In the genomic region with DNA sequence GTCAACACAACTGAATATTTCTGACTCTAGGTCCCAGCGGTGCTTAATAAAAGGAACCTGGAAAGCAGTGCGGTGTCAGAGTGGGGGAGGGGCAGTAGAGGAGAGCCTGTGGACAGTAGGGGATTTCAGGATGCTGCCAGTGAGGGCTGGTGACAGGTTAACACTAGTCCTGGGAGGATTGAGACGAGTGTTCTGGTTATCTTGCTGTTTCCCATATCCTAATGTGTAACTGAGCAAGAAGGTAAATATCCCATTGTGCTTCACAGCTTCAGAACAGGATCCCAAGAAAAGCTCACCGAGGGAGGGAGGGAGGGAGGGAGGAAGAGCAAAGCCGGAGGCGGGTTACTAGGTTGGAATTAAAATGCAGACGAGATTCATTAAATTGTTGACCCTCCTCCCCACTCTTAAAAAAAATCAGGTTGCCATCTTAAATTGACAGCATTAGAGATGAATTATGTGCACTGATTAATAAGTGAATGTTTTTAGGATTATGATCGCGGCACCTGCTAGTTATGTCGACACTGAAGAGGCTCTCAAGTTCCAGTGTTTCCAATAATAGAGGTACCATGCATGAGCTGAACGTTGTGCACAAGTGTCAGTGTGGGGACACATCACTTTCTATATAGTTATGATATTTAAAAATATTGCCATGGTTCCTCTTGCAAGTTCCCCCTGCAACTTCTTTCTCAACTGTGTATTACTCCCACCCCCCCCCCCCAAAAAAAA, we compare ENCODE assay signal across 12 mouse cellular contexts.
DNase-seq lines count a peak whose midpoint lies in the region; ATAC-seq and TF ChIP-seq lines count a peak whose summit lies in the region.
"Had no signal": no experiment of that assay in that cellular context is flagged by ENCODE, and none has a peak within 500 bp of the region (broad histone marks: within the 10 kb centered on the region; RNA-seq: fewer than 3 reads in every experiment).

No protein-coding gene starts in this region.

- no peaks in the 10 kb centered on the region for H3K9me3 ChIP-seq in heart, embryonic 10.5 days
- H3K9me3 ChIP-seq in forebrain, embryonic 12.5 days: no peaks in the 10 kb centered on the region
- no peaks in the 10 kb centered on the region for H3K9me3 ChIP-seq in midbrain, embryonic 11.5 days (ENCODE audit: control insufficient read depth, low read length)
- H3K9me3 ChIP-seq: stomach, embryonic 15.5 days had no signal

- no peak overlapping the region for H3K9ac ChIP-seq in forebrain, embryonic 12.5 days
- H3K9ac ChIP-seq in midbrain, embryonic 11.5 days (ENCODE audit: low read length): 0 out of 2 replicates have a peak overlapping the region, but pooled peaks have one; percentile 9
- H3K9ac ChIP-seq: stomach, embryonic 15.5 days had no signal

- H3K4me1 ChIP-seq in heart, embryonic 10.5 days: no peaks in the 10 kb centered on the region
- H3K4me1 ChIP-seq in forebrain, embryonic 12.5 days: peaks cover 19% of the 10 kb centered on the region
- H3K4me1 ChIP-seq in midbrain, embryonic 11.5 days (ENCODE audit: control insufficient read depth, insufficient read depth, low read length): peaks cover 12% of the 10 kb centered on the region
- H3K4me1 ChIP-seq: stomach, embryonic 15.5 days had no signal

- peak overlapping the region; percentile 46 for H3K4me2 ChIP-seq in forebrain, embryonic 12.5 days
- H3K4me2 ChIP-seq in midbrain, embryonic 11.5 days: peak overlapping the region; percentile 34
- H3K4me2 ChIP-seq: stomach, embryonic 15.5 days had no signal

- ATAC-seq in forebrain, embryonic 12.5 days (ENCODE audit: low FRiP score): peak; percentile 85
- peak; percentile 92 for ATAC-seq in midbrain, embryonic 11.5 days (ENCODE audit: low FRiP score)

- H3K4me3 ChIP-seq in heart, embryonic 10.5 days: peak overlapping the region; percentile 45
- H3K4me3 ChIP-seq in forebrain, embryonic 12.5 days (replicated peaks): peak overlapping the region; percentile 15; the same call in 1 of the 2 replicates
- H3K4me3 ChIP-seq in midbrain, embryonic 11.5 days (ENCODE audit: low read depth, low read length): peak overlapping the region; percentile 11; the same call in 1 of the 2 replicates
- H3K4me3 ChIP-seq: gastrocnemius, adult 2 months; stomach, embryonic 15.5 days had no signal

- H3K36me3 ChIP-seq in heart, embryonic 10.5 days: no peaks in the 10 kb centered on the region
- no peaks in the 10 kb centered on the region for H3K36me3 ChIP-seq in forebrain, embryonic 12.5 days (replicated peaks)
- no peaks in the 10 kb centered on the region for H3K36me3 ChIP-seq in midbrain, embryonic 11.5 days (ENCODE audit: control insufficient read depth, insufficient read depth, low read length)
- H3K36me3 ChIP-seq: stomach, embryonic 15.5 days had no signal

- no peaks in the 10 kb centered on the region for H3K27me3 ChIP-seq in heart, embryonic 10.5 days (ENCODE audit: insufficient read depth, poor library complexity, severe bottlenecking)
- no peaks in the 10 kb centered on the region for H3K27me3 ChIP-seq in forebrain, embryonic 12.5 days
- H3K27me3 ChIP-seq in midbrain, embryonic 11.5 days (ENCODE audit: control insufficient read depth, insufficient read depth, low read length): no peaks in the 10 kb centered on the region
- H3K27me3 ChIP-seq: stomach, embryonic 15.5 days had no signal

- no peak for TF ChIP-seq CTCF in brain, embryonic 14.5 days (IDR thresholded peaks at IDR 0.05; ENCODE audit: borderline replicate concordance, extremely low read depth, insufficient read depth, insufficient read length)

- 17% methylated on average over 11 of the region's 11 CpGs for WGBS in heart, embryonic 10.5 days
- 12% methylated on average over 11 of the region's 11 CpGs for WGBS in forebrain, embryonic 12.5 days
- whole genome bisulfite sequencing in midbrain, embryonic 11.5 days: 22% methylated on average over 11 of the region's 11 CpGs

- H3K27ac ChIP-seq in heart, embryonic 10.5 days: no peak overlapping the region
- H3K27ac ChIP-seq in forebrain, embryonic 12.5 days: no peak overlapping the region
- H3K27ac ChIP-seq in midbrain, embryonic 11.5 days (ENCODE audit: low read depth, low read length): no peak overlapping the region
- H3K27ac ChIP-seq: gastrocnemius, adult 2 months; stomach, embryonic 15.5 days had no signal

- no peak for TF ChIP-seq POLR2A in brain, embryonic 14.5 days (IDR thresholded peaks at IDR 0.05; ENCODE audit: borderline replicate concordance, extremely low read depth, insufficient read depth, insufficient read length, poor library complexity, severe bottlenecking)

- DNase-seq in heart, embryonic 10.5 days (ENCODE audit: low spot score): no peak
- no peak for DNase-seq in heart, adult 9 months (ENCODE audit: low spot score in 2 of 2)
- DNase-seq in brain, embryonic 14.5 days (ENCODE audit: low read depth): peak; percentile 70
- DNase-seq in midbrain, embryonic 11.5 days (ENCODE audit: low spot score, missing footprints): peak; percentile 85
- DNase-seq in liver: no peak
- DNase-seq in lung, postnatal 4 days: no peak
- no peak for DNase-seq in B cell, adult 2 months
- DNase-seq: cerebellum, adult 9-10 months; gastrocnemius, adult 2 months; kidney, adult 18-20 months had no signal

Comparison
In these comparisons a context has a peak if more than half of its experiments do, and no peak if none do; other contexts are left out.
1. DNase-seq: peak in brain, embryonic 14.5 days (single experiment) and midbrain, embryonic 11.5 days (single experiment); none in heart, embryonic 10.5 days (single experiment), heart, adult 9 months (0 of 2), liver (single experiment), lung, postnatal 4 days (0 of 2) and B cell, adult 2 months (0 of 2).
2. Peak in every context shown above with its lines, with median percentiles within 50 percentile points of each other: H3K4me3 ChIP-seq.